ENCODE assay signal across 11 mouse cellular contexts in genomic region chr17:86405644-86406043, GRCm38 (mm10).
A peak's percentile ranks its signal among the peaks of the same experiment; 100 is the strongest.
DNase-seq lines count a peak whose midpoint lies in the region; ATAC-seq and TF ChIP-seq lines count a peak whose summit lies in the region.
"Had no signal": no experiment of that assay in that cellular context is flagged by ENCODE, and none has a peak within 500 bp of the region (broad histone marks: within the 10 kb centered on the region; RNA-seq: fewer than 3 reads in every experiment).

No protein-coding gene starts in this region.

- TF ChIP-seq CTCF in thymus, adult 2 months (IDR thresholded peaks at IDR 0.05; ENCODE audit: borderline replicate concordance, control insufficient read depth, extremely low read depth, insufficient read depth, low read length, poor library complexity), result no peak

- H3K4me2 ChIP-seq in heart, embryonic 13.5 days, result no peak overlapping the region; the same call in 1 of the 2 replicates
- H3K4me2 ChIP-seq in liver, embryonic 15.5 days, result no peak overlapping the region

- no peak for DNase-seq in heart, postnatal 4 days
- DNase-seq in 416B (ENCODE audit: low read depth), result peak; percentile 37
- DNase-seq in thymus, postnatal 10 days (ENCODE audit: low spot score in 2 of 2), result no peak
- no peak for DNase-seq in thymus, adult 2 months
- no peak for DNase-seq in frontal cortex, adult 2 months (ENCODE audit: extremely low spot score in 1 of 2, low spot score in 1 of 2)
- DNase-seq: gastrocnemius, postnatal 14 days; heart, postnatal 36 days had no signal

- TF ChIP-seq POLR2A in thymus, adult 2 months (IDR thresholded peaks at IDR 0.05; ENCODE audit: control insufficient read depth, extremely low read depth, insufficient read depth, low read length, poor library complexity), result no peak

- H3K36me3 ChIP-seq in heart, embryonic 13.5 days, result no peaks in the 10 kb centered on the region
- no peaks in the 10 kb centered on the region for H3K36me3 ChIP-seq in liver, embryonic 15.5 days (replicated peaks)
- H3K36me3 ChIP-seq in thymus, adult 2 months (ENCODE audit: control insufficient read depth, insufficient read depth, low read length), result no peaks in the 10 kb centered on the region

- H3K4me3 ChIP-seq in heart, embryonic 13.5 days, result no peak overlapping the region
- no peak overlapping the region for H3K4me3 ChIP-seq in liver, embryonic 15.5 days (replicated peaks)
- H3K4me3 ChIP-seq in thymus, adult 2 months (ENCODE audit: control insufficient read depth, insufficient read depth, low read length), result no peak overlapping the region

- no peak overlapping the region for H3K9ac ChIP-seq in heart, embryonic 13.5 days
- H3K9ac ChIP-seq in liver, embryonic 15.5 days, result no peak overlapping the region

- H3K4me1 ChIP-seq in heart, embryonic 13.5 days, result peaks cover 42% of the 10 kb centered on the region
- H3K4me1 ChIP-seq in liver, embryonic 15.5 days (replicated peaks), result 0 out of 2 replicates have a peak, but pooled peaks cover 6% of the 10 kb centered on the region
- H3K4me1 ChIP-seq in thymus, adult 2 months (replicated peaks; ENCODE audit: control insufficient read depth, insufficient read depth, low read length), result no peaks in the 10 kb centered on the region

- no peaks in the 10 kb centered on the region for H3K27me3 ChIP-seq in heart, embryonic 13.5 days (replicated peaks)
- no peaks in the 10 kb centered on the region for H3K27me3 ChIP-seq in liver, embryonic 15.5 days
- no peaks in the 10 kb centered on the region for H3K27me3 ChIP-seq in thymus, adult 2 months (ENCODE audit: control insufficient read depth, insufficient read depth, low read length)

- H3K27ac ChIP-seq in heart, embryonic 13.5 days (replicated peaks), result peak overlapping the region; percentile 62
- H3K27ac ChIP-seq in liver, embryonic 15.5 days (replicated peaks), result no peak overlapping the region
- H3K27ac ChIP-seq in thymus, adult 2 months (ENCODE audit: control insufficient read depth, insufficient read depth, low read length), result no peak overlapping the region

- WGBS in heart, embryonic 13.5 days, result 36% methylated on average over 8 of the region's 8 CpGs
- WGBS in liver, embryonic 15.5 days (ENCODE audit: insufficient replicate concordance), result 22% methylated on average over 8 of the region's 8 CpGs
- WGBS in thymus, adult 2 months, result 98% methylated on average over 8 of the region's 8 CpGs

- no peaks in the 10 kb centered on the region for H3K9me3 ChIP-seq in heart, embryonic 13.5 days
- H3K9me3 ChIP-seq in liver, embryonic 15.5 days (replicated peaks), result no peaks in the 10 kb centered on the region

- ATAC-seq in heart, embryonic 13.5 days (ENCODE audit: extremely low read depth, insufficient number of reproducible peaks, low FRiP score, low TSS enrichment), result peak; percentile 77
- ATAC-seq in common myeloid progenitor, adult 5-6 weeks (replicated peaks; ENCODE audit: low read depth, poor library complexity, severe bottlenecking), result peak; percentile 79
- ATAC-seq in liver, embryonic 15.5 days (ENCODE audit: insufficient read depth), result peak; percentile 52
- ATAC-seq: CD4-positive, CD25-positive, alpha-beta regulatory T cell, adult 4 months had no signal
